Mouse (Mus musculus) embryonic facial prominence, embryonic 14.5 days (tissue): ENCODE measurements around the gene Aqp11. TPM values are rescaled to one million over a fixed set of nuclear protein-coding genes. Genes with fewer than 3 reads are reported as not detected.

ENCODE experiments used
- ATAC-seq: fragments of 200-750 bp; cut with Nextera tagmentation; 2 replicates; pipeline ENCODE4 v1.8.0; 2017; ENCODE audit warnings: low read depth, moderate number of reproducible peaks, moderate TSS enrichment
- DNase-seq: peaks from one replicate; pipeline ENCODE4 v3.0.0-alpha.2; 2015; ENCODE audit warnings: low spot score
- H3K27ac ChIP-seq: fragments of 300-500 bp; sonication (generic); replicated peaks from 2 replicates; pipeline ENCODE4 v1.5.1; 2014; ENCODE audit warnings: low read depth, mild to moderate bottlenecking, low read length, moderate library complexity
- H3K27me3 ChIP-seq: fragments of 300-500 bp; sonication (generic); replicated peaks from 2 replicates; pipeline ENCODE4 v1.6.1; 2014; ENCODE audit warnings: low read length; ENCODE audit not compliant: control insufficient read depth, insufficient read depth
- H3K36me3 ChIP-seq: fragments of 300-500 bp; sonication (generic); 2 replicates; pipeline ENCODE4 v1.6.1; 2014; ENCODE audit warnings: low read length, mixed read lengths; ENCODE audit not compliant: control insufficient read depth, insufficient read depth
- H3K4me1 ChIP-seq: fragments of 300-500 bp; sonication (generic); 2 replicates; pipeline ENCODE4 v1.6.1; 2014; ENCODE audit warnings: antibody characterized with exemption, low read length; ENCODE audit not compliant: control insufficient read depth, insufficient read depth
- H3K4me2 ChIP-seq: fragments of 300-500 bp; sonication (generic); 2 replicates; pipeline ENCODE4 v1.6.1; 2014; ENCODE audit warnings: low read depth, mild to moderate bottlenecking, low read length, moderate library complexity, mixed read lengths
- H3K4me3 ChIP-seq: fragments of 300-500 bp; sonication (generic); 2 replicates; pipeline ENCODE4 v1.5.1; 2014; ENCODE audit warnings: low read depth, mild to moderate bottlenecking, low read length
- H3K9ac ChIP-seq: fragments of 300-500 bp; sonication (generic); 2 replicates; pipeline ENCODE4 v1.6.1; 2014; ENCODE audit warnings: low read depth, mild to moderate bottlenecking, low read length, moderate library complexity, mixed read lengths
- H3K9me3 ChIP-seq: fragments of 300-500 bp; sonication (generic); 2 replicates; pipeline ENCODE4 v1.6.1; 2016; ENCODE audit warnings: low read length; ENCODE audit not compliant: control insufficient read depth
- WGBS: fragments of 180-500 bp; shearing (Covaris S2); extraction: QIAGEN DNeasy Blood & Tissue Kit; methylation state at CpG from one replicate; pipeline ENCODE4 v1.1.7; 2014; 5-methylcytosine and 5-hydroxymethylcytosine counted together
- polyA plus RNA-seq: library from polyadenylated mRNA; unstranded; fragments of >200 nt; fragmentation: Nextera tagmentation; extraction: Ambion mirVana; gene quantifications from 2 replicates; pipeline ENCODE4 v1.2.1, GENCODE M21; 2014

Gene Aqp11
- polyA plus RNA-seq, 1 experiment from 2014 or later, result 4.4 TPM

DNA sequence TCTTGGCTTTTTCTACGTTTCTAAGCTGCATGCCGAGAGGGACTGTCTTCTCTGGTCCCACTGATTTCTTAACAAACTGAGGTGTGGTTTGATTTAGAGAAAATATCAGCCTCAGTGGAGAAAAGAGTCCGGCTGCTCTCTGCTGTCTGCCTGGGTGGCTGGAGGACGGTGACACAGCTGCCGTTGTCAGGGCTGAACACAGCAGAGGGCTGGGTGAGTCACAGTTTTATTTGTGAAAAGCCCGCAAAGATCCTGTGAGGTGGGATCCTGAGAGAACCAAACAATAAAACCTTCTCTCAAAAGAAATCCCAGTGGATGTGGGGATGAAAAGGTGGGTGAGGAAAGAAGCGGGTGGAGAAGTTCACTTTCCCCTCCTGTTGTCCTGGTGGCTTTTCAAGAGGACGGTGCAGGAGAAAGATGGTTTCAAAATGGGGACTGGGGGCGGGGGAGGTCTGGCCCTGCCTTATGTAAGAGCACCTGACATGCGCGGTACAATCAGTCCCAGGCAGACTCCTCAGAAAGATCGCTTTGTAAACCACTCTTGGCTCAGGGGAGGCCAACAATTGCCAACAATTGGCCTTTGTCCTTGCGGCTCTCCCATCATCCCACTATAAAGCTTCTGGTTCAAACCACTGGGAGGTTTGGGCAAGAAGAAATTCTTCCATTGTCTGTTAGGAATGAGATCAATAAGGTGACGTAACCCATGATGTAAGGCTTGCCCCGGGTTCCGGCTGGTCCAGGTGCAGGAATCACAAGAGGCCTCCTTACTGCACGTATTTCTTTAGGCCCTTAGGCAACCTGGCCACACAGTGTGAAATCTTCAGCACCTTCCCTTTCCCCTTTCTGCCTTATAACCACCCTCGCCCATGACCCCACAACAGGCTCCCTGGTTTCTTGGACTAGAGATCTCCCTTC is 19.1 kb upstream of the Aqp11 start:
- peak; percentile 84 for ATAC-seq
- Histone ChIP-seq H3K27ac (no peak overlapping the region), H3K36me3 (no peaks in the 10 kb centered on the region), H3K9me3 (no peaks in the 10 kb centered on the region), H3K4me1 (no peaks in the 10 kb centered on the region), H3K9ac (no peak overlapping the region), H3K4me2 (peak overlapping the region; percentile 37), H3K4me3 (no peak overlapping the region), H3K27me3 (no peaks in the 10 kb centered on the region)
- WGBS, result 44% methylated on average over 18 of the region's 18 CpGs
- peak; percentile 29 for DNase-seq

GRCm38 (mm10) chr7:97749207-97750190 is 11.4 kb upstream of the Aqp11 start:
- no peaks in the 10 kb centered on the region for H3K36me3 ChIP-seq
- DNase-seq (peak; percentile 27), ATAC-seq (no peak)
- peak overlapping the region; percentile 11; the same call in 1 of the 2 replicates for H3K4me3 ChIP-seq
- H3K4me2 ChIP-seq, result peak overlapping the region; percentile 44
- WGBS, result 35% methylated on average over 19 of the region's 19 CpGs
- H3K4me1 ChIP-seq, result peaks cover 11% of the 10 kb centered on the region; the same call in 1 of the 2 replicates
- H3K9me3 ChIP-seq, result no peaks in the 10 kb centered on the region
- peak overlapping the region; percentile 28; the same call in 1 of the 2 replicates for H3K27ac ChIP-seq
- H3K27me3 ChIP-seq, result no peaks in the 10 kb centered on the region
- H3K9ac ChIP-seq, result 0 out of 2 replicates have a peak overlapping the region, but pooled peaks have one; percentile 4

DNA sequence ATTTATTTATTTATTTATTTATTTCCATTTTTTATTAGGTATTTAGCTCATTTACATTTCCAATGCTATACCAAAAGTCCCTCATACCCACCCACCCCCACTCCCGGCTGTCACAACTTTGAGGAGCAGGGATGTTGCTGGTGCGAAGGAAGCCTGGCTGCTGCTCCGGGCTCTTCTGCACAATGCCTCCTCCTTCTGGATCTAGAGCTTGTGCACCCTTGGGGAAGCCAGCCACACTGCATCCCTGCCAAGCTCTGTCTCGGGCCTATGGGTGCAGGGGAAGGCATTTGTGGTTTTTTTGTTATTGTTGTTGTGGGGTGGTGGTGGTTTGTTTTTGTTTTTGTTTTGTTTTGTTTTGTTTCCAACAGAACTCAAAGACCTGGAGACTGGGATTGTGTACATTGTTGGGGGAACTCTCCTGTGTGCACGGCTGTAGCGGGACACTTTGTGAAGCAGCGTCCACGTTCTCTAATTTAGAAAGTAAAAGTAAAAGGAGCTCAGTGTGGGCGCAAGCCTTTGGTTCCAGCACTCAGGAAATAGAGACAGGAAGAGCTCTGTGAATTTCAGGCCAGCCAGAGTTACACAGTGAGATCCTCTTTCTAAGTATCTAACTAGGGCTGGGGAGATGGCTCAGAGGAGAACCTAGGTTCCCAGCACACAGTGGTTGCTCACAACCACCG is 10.6 kb upstream of the Aqp11 start:
- no peaks in the 10 kb centered on the region for H3K36me3 ChIP-seq
- H3K4me2 ChIP-seq, result peak overlapping the region; percentile 44
- H3K9ac ChIP-seq, result 0 out of 2 replicates have a peak overlapping the region, but pooled peaks have one; percentile 4
- ATAC-seq, result peak; percentile 10; the same call in 1 of the 2 replicates
- peak overlapping the region; percentile 28; the same call in 1 of the 2 replicates for H3K27ac ChIP-seq
- H3K9me3 ChIP-seq, result no peaks in the 10 kb centered on the region
- H3K4me3 ChIP-seq, result 0 out of 2 replicates have a peak overlapping the region, but pooled peaks have one; percentile 11
- peaks cover 11% of the 10 kb centered on the region; the same call in 1 of the 2 replicates for H3K4me1 ChIP-seq
- no peaks in the 10 kb centered on the region for H3K27me3 ChIP-seq
- 65% methylated on average over 10 of the region's 10 CpGs for WGBS
- no peak for DNase-seq

GRCm38 (mm10) chr7:97747787-97748497 is 9.9 kb upstream of the Aqp11 start:
- ATAC-seq (peak; percentile 73), DNase-seq (peak; percentile 94)
- H3K4me2 ChIP-seq, result peak overlapping the region; percentile 37
- H3K9ac ChIP-seq, result no peak overlapping the region
- H3K27me3 ChIP-seq, result no peaks in the 10 kb centered on the region
- 26% methylated on average over 28 of the region's 28 CpGs for WGBS
- peaks cover 11% of the 10 kb centered on the region; the same call in 1 of the 2 replicates for H3K4me1 ChIP-seq
- H3K4me3 ChIP-seq, result no peak overlapping the region
- H3K9me3 ChIP-seq, result no peaks in the 10 kb centered on the region
- no peaks in the 10 kb centered on the region for H3K36me3 ChIP-seq
- no peak overlapping the region for H3K27ac ChIP-seq

- Histone ChIP-seq H3K9me3 (no peaks in the 10 kb centered on the region), H3K27ac (no peak overlapping the region), H3K4me3 (no peak overlapping the region), H3K27me3 (no peaks in the 10 kb centered on the region), H3K4me2 (no peak overlapping the region), H3K4me1 (peaks cover 11% of the 10 kb centered on the region; the same call in 1 of the 2 replicates), H3K36me3 (no peaks in the 10 kb centered on the region), H3K9ac (no peak overlapping the region)
- WGBS, result 64% methylated on average over 4 of the region's 4 CpGs
- DNase-seq (no peak), ATAC-seq (no peak)
Measured at GRCm38 (mm10) chr7:97747176-97747707, 9.2 kb upstream of the Aqp11 start.

- no peak overlapping the region for H3K4me3 ChIP-seq
- H3K27me3 ChIP-seq, result no peaks in the 10 kb centered on the region
- no peaks in the 10 kb centered on the region for H3K36me3 ChIP-seq
- H3K4me2 ChIP-seq, result no peak overlapping the region
- ATAC-seq (no peak), DNase-seq (peak; percentile 72)
- no peaks in the 10 kb centered on the region for H3K9me3 ChIP-seq
- H3K27ac ChIP-seq, result no peak overlapping the region
- 9% methylated on average over 3 of the region's 3 CpGs for WGBS
- H3K9ac ChIP-seq, result no peak overlapping the region
- peaks cover 11% of the 10 kb centered on the region; the same call in 1 of the 2 replicates for H3K4me1 ChIP-seq
Measured at GRCm38 (mm10) chr7:97745299-97745698, 7.2 kb upstream of the Aqp11 start.

GRCm38 (mm10) chr7:97741756-97742291 is 3.7 kb upstream of the Aqp11 start:
- H3K4me1 ChIP-seq, result peaks cover 7% of the 10 kb centered on the region; the same call in 1 of the 2 replicates
- no peaks in the 10 kb centered on the region for H3K36me3 ChIP-seq
- no peak overlapping the region for H3K27ac ChIP-seq
- WGBS, result 40% methylated on average over 1 of the region's 1 CpGs
- H3K4me2 ChIP-seq, result no peak overlapping the region
- H3K9ac ChIP-seq, result no peak overlapping the region
- no peaks in the 10 kb centered on the region for H3K9me3 ChIP-seq
- no peaks in the 10 kb centered on the region for H3K27me3 ChIP-seq
- no peak for ATAC-seq
- no peak overlapping the region for H3K4me3 ChIP-seq
- no peak for DNase-seq
